Mouse (Mus musculus) lung, postnatal 4 days (tissue): Measurements from ENCODE around the gene Vmn1r198.
"Not testable (repeated sequence)": the region's sequence is repeated elsewhere in the genome, so short reads cannot be mapped to it uniquely, and the experiment has no call there.

Experiments used
- DNase-seq, 2 experiments: peaks; one replicate each; pipeline ENCODE4 v3.0.0; 2021

Vmn1r198 gene

GRCm38 (mm10) chr13:22350064-22350463, at the start of gene Vmn1r198:
Gene Vmn1r198, plus strand, starts transcription at chr13:22350364.
- DNase-seq: no peak

GRCm38 (mm10) chr13:22308075-22308474, 42.1 kb upstream of the Vmn1r198 start:
- DNase-seq: not testable (repeated sequence)

GRCm38 (mm10) chr13:22315361-22315760, 34.8 kb upstream of the Vmn1r198 start:
- DNase-seq: no peak

GRCm38 (mm10) chr13:22317366-22317765, 32.8 kb upstream of the Vmn1r198 start:
- DNase-seq: no peak

GRCm38 (mm10) chr13:22320091-22320490, 30.1 kb upstream of the Vmn1r198 start:
- no peak for DNase-seq

GRCm38 (mm10) chr13:22324289-22324688, 25.9 kb upstream of the Vmn1r198 start, which contains the start of gene Vmn1r197:
Gene Vmn1r197, plus strand, starts transcription at chr13:22324589.
- no peak for DNase-seq

GRCm38 (mm10) chr13:22333269-22333668, 16.9 kb upstream of the Vmn1r198 start:
- DNase-seq: no peak

- no peak for DNase-seq
Measured at GRCm38 (mm10) chr13:22335565-22335964, 14.6 kb upstream of the Vmn1r198 start.

GRCm38 (mm10) chr13:22350813-22351212, 649 bp downstream of the Vmn1r198 start:
- DNase-seq: no peak

- no peak for DNase-seq
Measured at GRCm38 (mm10) chr13:22379518-22379917, 29.4 kb downstream of the Vmn1r198 start, which contains the start of gene Vmn1r199. Gene Vmn1r199, plus strand, starts transcription at chr13:22379818.

- not testable (repeated sequence) for DNase-seq
Measured at GRCm38 (mm10) chr13:22381128-22381527, 31.0 kb downstream of the Vmn1r198 start.

GRCm38 (mm10) chr13:22383401-22383800, 33.2 kb downstream of the Vmn1r198 start:
- no peak for DNase-seq

- no peak for DNase-seq
Measured at GRCm38 (mm10) chr13:22387050-22387449, 36.9 kb downstream of the Vmn1r198 start.

GRCm38 (mm10) chr13:22390073-22390472, 39.9 kb downstream of the Vmn1r198 start, which contains the start of gene Vmn1r200:
Gene Vmn1r200, plus strand, starts transcription at chr13:22390373.
- DNase-seq: no peak

- DNase-seq: no peak
Measured at GRCm38 (mm10) chr13:22402978-22403377, 52.8 kb downstream of the Vmn1r198 start.
